Mouse (Mus musculus): ENCODE measurements around the gene Gm13199. TPM values are rescaled to one million over a fixed set of nuclear protein-coding genes. Genes with fewer than 3 reads are reported as not detected.

Gm13199 gene
- polyA plus RNA-seq, 1 experiment from 2014 or later: 1.5 TPM

Other genes starting within 250 kb of the Gm13199 start
- 5.2 and 8.3 TPM in 2 replicates for gene Camk1d, start 148.4 kb downstream of the Gm13199 start, polyA plus RNA-seq (2015; fragmentation: Nextera tagmentation; extraction: Ambion mirVana)
- gene Nudt5, start 17.9 kb downstream of the Gm13199 start, polyA plus RNA-seq (2015; fragmentation: Nextera tagmentation; extraction: Ambion mirVana): 78.0 and 83.0 TPM in 2 replicates
- gene Cdc123, start 17.8 kb downstream of the Gm13199 start, polyA plus RNA-seq (2015; fragmentation: Nextera tagmentation; extraction: Ambion mirVana): 351 and 402 TPM in 2 replicates
- gene Sec61a2, start 32.5 kb upstream of the Gm13199 start, polyA plus RNA-seq (2015; fragmentation: Nextera tagmentation; extraction: Ambion mirVana): 119 TPM in 2 replicates
- 7.0 and 7.2 TPM in 2 replicates for gene Dhtkd1, start 79.9 kb upstream of the Gm13199 start, polyA plus RNA-seq (2015; fragmentation: Nextera tagmentation; extraction: Ambion mirVana)
- gene Upf2, start 88.5 kb upstream of the Gm13199 start, polyA plus RNA-seq (2015; fragmentation: Nextera tagmentation; extraction: Ambion mirVana): 12.8 and 15.6 TPM in 2 replicates